Mouse (Mus musculus): ENCODE data around the gene Snrpd3.

DNA sequence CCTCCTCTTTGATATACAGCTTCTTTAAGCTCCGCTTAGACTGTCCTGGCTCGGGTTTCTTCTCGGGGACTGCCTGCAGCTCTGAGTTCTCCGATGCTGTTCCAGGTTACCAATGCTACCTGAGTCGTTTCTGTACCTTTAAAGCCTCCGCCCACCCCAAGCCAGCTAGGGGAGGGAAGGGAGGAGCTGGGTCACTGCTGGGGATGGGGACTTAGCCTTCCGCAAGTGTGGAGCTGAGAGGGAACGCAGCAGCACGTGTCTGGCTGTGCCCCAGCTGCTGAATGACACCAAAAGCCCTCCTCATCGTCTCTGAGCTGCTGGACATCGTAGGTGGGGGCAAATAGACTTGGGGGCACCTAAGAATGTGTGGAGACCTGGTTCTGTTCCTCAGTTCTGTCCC lies 51.1 kb downstream of the Snrpd3 start:
- TF ChIP-seq TAL1 (IDR thresholded peaks at IDR 0.05; ENCODE audit: low read length) (no peak), GATA1 (IDR thresholded peaks at IDR 0.05; ENCODE audit: low read length) (no peak)

Measured in erythroblast, embryonic 14.5 days (primary cell).